Mouse (Mus musculus): Measurements from ENCODE around the gene Aarsd1. TPM values are rescaled to one million over a fixed set of nuclear protein-coding genes. Genes with fewer than 3 reads are reported as not detected.

Aarsd1 gene
- polyA plus RNA-seq (2012; rRNA removed; ENCODE audit: low replicate concordance), result 22.4 and 22.6 TPM in 2 replicates

DNA sequence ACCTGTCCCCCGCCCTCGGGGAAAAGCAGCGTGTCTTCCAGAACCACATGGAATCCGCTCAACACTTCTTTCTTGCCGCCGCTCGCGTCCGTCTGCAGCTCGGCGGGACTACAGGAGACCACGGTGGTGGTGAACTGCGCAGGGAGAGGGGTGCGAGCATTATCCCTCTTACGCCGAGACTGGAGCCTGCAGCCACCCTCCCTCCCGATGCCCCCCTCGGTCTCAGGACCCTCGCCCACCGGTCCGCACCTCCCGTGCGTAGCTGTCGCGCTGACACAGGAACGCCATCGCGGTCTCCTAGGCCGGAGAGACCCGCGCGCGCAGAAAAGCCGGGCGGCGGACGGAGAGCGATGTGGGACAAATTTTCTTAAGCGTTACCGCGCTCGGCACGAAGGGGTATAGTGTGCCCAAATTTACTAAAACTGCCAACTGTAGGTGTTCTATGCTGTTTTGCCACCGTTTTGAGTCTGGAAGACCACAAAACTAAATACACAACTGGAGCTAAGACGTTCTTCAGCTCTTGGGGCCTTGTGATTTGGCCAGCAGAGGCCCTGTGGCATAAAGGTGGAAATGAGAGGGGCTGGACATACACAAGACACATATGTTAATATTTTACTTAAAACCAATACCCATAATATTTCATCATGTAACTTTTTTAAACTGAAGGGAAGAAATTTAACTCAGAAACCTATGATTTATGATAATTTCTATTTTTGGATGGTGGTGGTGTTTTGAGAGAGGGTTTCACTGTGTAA is at the start of gene Aarsd1:
Gene Aarsd1, minus strand, starts transcription at position 515 of the 755 bp plus-strand sequence.

GRCm38 (mm10) chr11:101465869-101466551 is 48.6 kb upstream of the Aarsd1 start, which contains the start of gene Vat1:
TSS of gene Vat1 (minus strand) at chr11:101466230.

DNA sequence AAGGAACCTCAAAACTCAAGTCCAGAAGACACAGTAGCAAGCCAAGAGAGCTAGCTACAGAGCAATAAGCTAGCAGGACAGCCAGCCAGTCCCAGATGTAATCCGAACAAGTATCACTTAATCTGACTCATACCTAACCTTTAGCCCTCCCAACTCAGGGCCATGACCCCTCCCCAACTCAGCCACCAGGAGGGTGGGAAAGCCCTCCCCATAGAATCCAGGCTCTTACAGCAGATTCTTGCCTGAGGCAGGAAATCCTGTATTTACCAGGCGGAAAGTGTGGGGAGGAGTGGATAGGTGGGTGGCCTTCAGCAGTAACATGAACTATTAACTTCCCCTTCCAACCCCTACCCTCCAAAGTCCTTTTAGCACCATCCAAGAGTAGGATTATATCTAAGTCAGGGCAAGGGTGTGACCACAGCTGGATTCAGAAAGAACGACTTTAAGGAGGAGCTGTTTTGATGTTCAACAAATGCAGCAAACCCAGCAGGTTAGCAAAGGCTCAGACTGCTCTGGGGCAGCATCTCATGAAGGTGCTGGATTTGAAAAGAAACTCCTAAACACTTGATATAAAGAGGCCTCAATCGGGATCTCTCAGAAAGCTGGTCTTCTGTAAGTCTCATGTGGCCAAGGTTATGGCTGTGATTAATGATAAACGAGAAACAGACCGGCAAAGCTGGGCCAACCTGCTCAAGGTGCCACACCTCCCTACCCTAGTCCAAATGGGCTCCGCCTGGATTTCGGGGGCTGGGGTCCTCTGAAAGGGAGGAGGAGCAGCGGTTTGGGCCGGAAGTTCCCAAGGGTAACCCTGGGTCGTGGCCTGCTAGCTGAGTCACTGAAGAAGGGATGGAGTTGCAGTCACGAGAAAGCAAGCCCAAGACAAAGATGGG is 47.0 kb upstream of the Aarsd1 start, which contains the start of gene Rnd2:
Gene Rnd2, plus strand, starts transcription at position 789 of the 890 bp plus-strand sequence.

DNA sequence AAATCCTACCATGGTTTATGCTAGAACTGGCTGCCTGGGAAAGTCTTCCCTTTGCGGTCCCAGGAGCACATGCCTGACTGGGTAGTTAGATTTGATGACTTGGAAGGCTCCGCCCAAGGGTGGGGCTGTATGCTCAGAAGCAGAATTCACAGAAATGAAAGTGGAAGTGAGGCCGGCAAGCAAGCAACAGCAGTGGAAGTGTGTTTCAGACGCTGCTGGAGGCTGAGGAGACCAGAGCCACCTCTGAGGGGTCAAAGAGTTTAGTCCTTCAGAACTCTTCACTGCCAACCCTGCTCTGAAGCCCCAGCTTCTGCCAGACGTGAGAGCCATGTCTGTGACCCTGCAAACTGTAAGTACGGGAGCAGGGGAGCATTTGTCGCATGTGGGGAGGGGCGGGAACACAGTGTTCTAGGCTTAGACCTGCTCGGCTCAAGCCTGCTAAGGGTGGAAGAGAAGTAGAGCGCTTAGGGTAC is 30.9 kb upstream of the Aarsd1 start, which contains the start of gene Ifi35:
Gene Ifi35, plus strand, starts transcription at position 134 of the 473 bp plus-strand sequence.

DNA sequence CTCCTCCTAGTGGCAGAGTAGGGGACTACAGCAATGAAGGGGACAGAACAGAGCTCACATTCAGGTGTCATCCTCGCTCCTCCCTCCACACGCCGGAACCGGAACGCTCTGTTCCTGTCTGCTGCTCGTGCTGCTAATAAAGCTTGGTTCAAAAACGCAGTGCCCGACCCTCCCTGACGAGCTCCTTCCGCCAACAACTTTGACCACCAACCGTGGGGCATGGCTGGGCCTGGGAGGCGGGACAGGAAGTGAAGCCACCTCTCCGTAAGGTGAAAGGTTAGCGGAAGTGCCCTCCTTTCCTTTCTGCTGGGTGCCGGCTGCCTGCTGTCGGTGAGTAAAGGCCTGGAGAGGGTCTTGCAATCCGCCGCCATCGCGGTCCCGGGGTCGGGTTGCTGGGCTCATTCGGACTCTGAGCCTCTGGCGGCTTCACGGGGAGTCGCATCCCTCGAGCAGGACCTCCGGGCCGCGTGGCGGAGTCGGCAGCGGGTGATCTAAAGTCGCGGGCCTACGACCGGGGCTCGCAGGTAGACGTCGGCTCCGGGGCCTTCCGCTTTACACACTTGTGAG is 24.8 kb upstream of the Aarsd1 start, which contains the start of gene Rpl27:
Gene Rpl27, plus strand, starts transcription at position 172 of the 567 bp plus-strand sequence.

GRCm38 (mm10) chr11:101424925-101425813 is 7.8 kb upstream of the Aarsd1 start, which contains the start of the genes Rundc1 and Ptges3l:
TSS of gene Rundc1 (plus strand) at chr11:101425085.
TSS of gene Ptges3l (minus strand) at chr11:101425333.

GRCm38 (mm10) chr11:101424105-101424851 is 6.9 kb upstream of the Aarsd1 start, which contains the start of gene Gm27029:
TSS of gene Gm27029 (minus strand) at chr11:101424796.

DNA sequence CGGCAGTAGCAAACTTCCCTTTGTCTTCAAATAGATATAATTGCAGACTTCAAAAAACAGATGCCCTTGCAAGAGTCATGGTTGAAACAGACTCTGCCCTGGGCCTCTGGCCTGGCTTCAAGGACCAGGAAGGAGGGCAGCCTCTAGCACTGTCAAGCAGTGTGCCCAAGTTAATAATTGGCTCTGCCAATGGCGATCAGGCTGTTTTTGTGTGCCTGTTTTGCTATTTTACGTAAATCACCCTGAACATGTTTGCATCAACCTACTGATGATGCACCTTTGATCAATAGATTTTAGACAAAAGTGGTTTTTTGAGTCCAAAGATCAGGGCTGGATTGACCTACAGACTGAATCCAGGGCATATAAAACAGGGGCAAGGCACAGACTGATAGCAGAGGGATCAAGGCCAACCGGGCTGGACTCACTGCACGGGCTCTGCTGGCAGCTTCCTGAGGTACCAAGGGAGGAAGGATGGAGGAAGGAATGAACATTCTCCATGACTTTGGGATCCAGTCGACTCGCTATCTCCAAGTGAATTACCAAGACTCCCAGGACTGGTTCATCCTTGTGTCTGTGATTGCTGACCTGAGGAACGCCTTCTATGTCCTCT is 50.0 kb downstream of the Aarsd1 start, which contains the start of gene G6pc:
Gene G6pc, plus strand, starts transcription at position 236 of the 610 bp plus-strand sequence.

Other genes with a start within 250 kb of the Aarsd1 start
- 12.3 and 13.5 TPM in 2 replicates for gene Cntnap1, start 247.1 kb downstream of the Aarsd1 start, polyA plus RNA-seq (2012; rRNA removed; ENCODE audit: low replicate concordance)
- 51.3 and 92.6 TPM in 2 replicates for gene Plekhh3, start 246.3 kb downstream of the Aarsd1 start, polyA plus RNA-seq (2012; rRNA removed; ENCODE audit: low replicate concordance)
- 2.9 and 6.8 TPM in 2 replicates for gene Ccr10, start 242.2 kb downstream of the Aarsd1 start, polyA plus RNA-seq (2012; rRNA removed; ENCODE audit: low replicate concordance)
- 34.7 and 54.3 TPM in 2 replicates for gene Ezh1, start 191.2 kb downstream of the Aarsd1 start, polyA plus RNA-seq (2012; rRNA removed; ENCODE audit: low replicate concordance)
- 138 and 195 TPM in 2 replicates for gene Ramp2, start 171.6 kb downstream of the Aarsd1 start, polyA plus RNA-seq (2012; rRNA removed; ENCODE audit: low replicate concordance)
- 89.8 and 96.1 TPM in 2 replicates for gene Vps25, start 163.9 kb downstream of the Aarsd1 start, polyA plus RNA-seq (2012; rRNA removed; ENCODE audit: low replicate concordance)
- 1.9 and 2.4 TPM in 2 replicates for gene Wnk4, start 157.0 kb downstream of the Aarsd1 start, polyA plus RNA-seq (2012; rRNA removed; ENCODE audit: low replicate concordance)
- 0.05 and 0.17 TPM in 2 replicates for gene Cntd1, start 138.6 kb downstream of the Aarsd1 start, polyA plus RNA-seq (2012; rRNA removed; ENCODE audit: low replicate concordance)
- gene Coa3, start 138.5 kb downstream of the Aarsd1 start, polyA plus RNA-seq (2012; rRNA removed; ENCODE audit: low replicate concordance), result 190 and 296 TPM in 2 replicates
- 53.9 and 131 TPM in 2 replicates for gene Becn1, start 115.3 kb downstream of the Aarsd1 start, polyA plus RNA-seq (2012; rRNA removed; ENCODE audit: low replicate concordance)
- 44.3 and 89.4 TPM in 2 replicates for gene Psme3, start 101.4 kb downstream of the Aarsd1 start, polyA plus RNA-seq (2012; rRNA removed; ENCODE audit: low replicate concordance)
- 6.3 and 7.4 TPM in 2 replicates for gene Aoc2, start 92.6 kb downstream of the Aarsd1 start, polyA plus RNA-seq (2012; rRNA removed; ENCODE audit: low replicate concordance)
- 268 and 327 TPM in 2 replicates for gene Aoc3, start 87.0 kb downstream of the Aarsd1 start, polyA plus RNA-seq (2012; rRNA removed; ENCODE audit: low replicate concordance)
- gene G6pc, start 50.1 kb downstream of the Aarsd1 start, polyA plus RNA-seq (2012; rRNA removed; ENCODE audit: low replicate concordance), result 0.06 and 0.60 TPM in 2 replicates
- gene Gm27029, start 7.2 kb upstream of the Aarsd1 start, polyA plus RNA-seq (2012; rRNA removed; ENCODE audit: low replicate concordance), result 0.46 TPM in 1 of 2 replicates, not detected in the other
- 24.9 and 25.1 TPM in 2 replicates for gene Rundc1, start 7.5 kb upstream of the Aarsd1 start, polyA plus RNA-seq (2012; rRNA removed; ENCODE audit: low replicate concordance)
- 3.4 and 15.5 TPM in 2 replicates for gene Ptges3l, start 7.7 kb upstream of the Aarsd1 start, polyA plus RNA-seq (2012; rRNA removed; ENCODE audit: low replicate concordance)
- gene Rpl27, start 24.7 kb upstream of the Aarsd1 start, polyA plus RNA-seq (2012; rRNA removed; ENCODE audit: low replicate concordance), result 285 and 417 TPM in 2 replicates
- gene Ifi35, start 30.8 kb upstream of the Aarsd1 start, polyA plus RNA-seq (2012; rRNA removed; ENCODE audit: low replicate concordance), result 48.5 and 57.7 TPM in 2 replicates
- 9.3 and 10.1 TPM in 2 replicates for gene Rnd2, start 47.4 kb upstream of the Aarsd1 start, polyA plus RNA-seq (2012; rRNA removed; ENCODE audit: low replicate concordance)
- gene Vat1, start 48.6 kb upstream of the Aarsd1 start, polyA plus RNA-seq (2012; rRNA removed; ENCODE audit: low replicate concordance), result 137 and 204 TPM in 2 replicates
- 0.37 and 0.60 TPM in 2 replicates for gene Brca1, start 134.3 kb upstream of the Aarsd1 start, polyA plus RNA-seq (2012; rRNA removed; ENCODE audit: low replicate concordance)
- 98.5 and 134 TPM in 2 replicates for gene Nbr1, start 134.5 kb upstream of the Aarsd1 start, polyA plus RNA-seq (2012; rRNA removed; ENCODE audit: low replicate concordance)
- gene Tmem106a, start 164.6 kb upstream of the Aarsd1 start, polyA plus RNA-seq (2012; rRNA removed; ENCODE audit: low replicate concordance), result 72.0 and 133 TPM in 2 replicates
- gene Gm11634, start 181.6 kb upstream of the Aarsd1 start, polyA plus RNA-seq (2012; rRNA removed; ENCODE audit: low replicate concordance), result not detected in 2 replicates
- gene Rdm1, start 209.6 kb upstream of the Aarsd1 start, polyA plus RNA-seq (2012; rRNA removed; ENCODE audit: low replicate concordance), result 21.4 and 37.1 TPM in 2 replicates
- 7.7 and 8.1 TPM in 2 replicates for gene Arl4d, start 247.9 kb upstream of the Aarsd1 start, polyA plus RNA-seq (2012; rRNA removed; ENCODE audit: low replicate concordance)